Mouse (Mus musculus): ENCODE results near the gene Mrtfa. TPM values are rescaled to one million over a fixed set of nuclear protein-coding genes. Genes with fewer than 3 reads are reported as not detected.

Mrtfa gene
- polyA plus RNA-seq, 1 experiment from 2014 or later: 25.0 TPM

GRCm38 (mm10) chr15:81110315-81110714 is 80.2 kb downstream of the Mrtfa start:
- no peak for DNase-seq (ENCODE audit: low spot score)
- no peak overlapping the region for H3K27ac ChIP-seq (replicated peaks)
- WGBS: 80% methylated on average over 3 of the region's 3 CpGs

GRCm38 (mm10) chr15:81105962-81106361 is 84.6 kb downstream of the Mrtfa start:
- no peaks in the 10 kb centered on the region for H3K9me3 ChIP-seq
- H3K27ac ChIP-seq (replicated peaks): no peak overlapping the region
- 63% methylated on average over 10 of the region's 10 CpGs for WGBS
- H3K36me3 ChIP-seq (replicated peaks): no peaks in the 10 kb centered on the region
- peaks cover 46% of the 10 kb centered on the region for H3K4me1 ChIP-seq
- H3K4me3 ChIP-seq: no peak overlapping the region
- H3K27me3 ChIP-seq (replicated peaks; ENCODE audit: low read depth, poor library complexity, severe bottlenecking): no peaks in the 10 kb centered on the region
- no peak for DNase-seq (ENCODE audit: low spot score)

More at GRCm38 (mm10) chr15:81110315-81110714, 80.2 kb downstream of the Mrtfa start:
- Histone ChIP-seq H3K27me3 (replicated peaks; ENCODE audit: low read depth, poor library complexity, severe bottlenecking) (no peaks in the 10 kb centered on the region), H3K36me3 (replicated peaks) (no peaks in the 10 kb centered on the region), H3K4me3 (no peak overlapping the region), H3K4me1 (peaks cover 29% of the 10 kb centered on the region), H3K9me3 (no peaks in the 10 kb centered on the region)

GRCm38 (mm10) chr15:81104585-81105259 is 85.8 kb downstream of the Mrtfa start:
- 49% methylated on average over 13 of the region's 13 CpGs for WGBS
- Histone ChIP-seq H3K36me3 (replicated peaks) (no peaks in the 10 kb centered on the region), H3K4me1 (peaks cover 43% of the 10 kb centered on the region), H3K27ac (replicated peaks) (peak overlapping the region; percentile 44; the same call in 1 of the 2 replicates), H3K9me3 (no peaks in the 10 kb centered on the region), H3K27me3 (replicated peaks; ENCODE audit: low read depth, poor library complexity, severe bottlenecking) (no peaks in the 10 kb centered on the region), H3K4me3 (no peak overlapping the region)
- no peak for DNase-seq (ENCODE audit: low spot score)

GRCm38 (mm10) chr15:81103500-81103899 is 87.1 kb downstream of the Mrtfa start:
- no peak for DNase-seq (ENCODE audit: low spot score)
- WGBS: 90% methylated on average over 3 of the region's 3 CpGs
- Histone ChIP-seq H3K36me3 (replicated peaks) (no peaks in the 10 kb centered on the region), H3K27me3 (replicated peaks; ENCODE audit: low read depth, poor library complexity, severe bottlenecking) (no peaks in the 10 kb centered on the region), H3K9me3 (no peaks in the 10 kb centered on the region), H3K4me3 (no peak overlapping the region), H3K27ac (replicated peaks) (no peak overlapping the region), H3K4me1 (peaks cover 43% of the 10 kb centered on the region)

- 78% methylated on average over 13 of the region's 13 CpGs for WGBS
- H3K4me3 ChIP-seq: no peak overlapping the region
- peaks cover 44% of the 10 kb centered on the region for H3K4me1 ChIP-seq
These were observed 88.2 kb downstream of the Mrtfa start for GRCm38 (mm10) chr15:81102274-81102879.

GRCm38 (mm10) chr15:81101316-81101715 is 89.2 kb downstream of the Mrtfa start:
- no peaks in the 10 kb centered on the region for H3K27me3 ChIP-seq (replicated peaks; ENCODE audit: low read depth, poor library complexity, severe bottlenecking)
- no peak overlapping the region for H3K4me3 ChIP-seq
- H3K4me1 ChIP-seq: peaks cover 49% of the 10 kb centered on the region
- no peaks in the 10 kb centered on the region for H3K9me3 ChIP-seq
- DNase-seq (ENCODE audit: low spot score): no peak
- 76% methylated on average over 5 of the region's 5 CpGs for WGBS
- no peak overlapping the region for H3K27ac ChIP-seq (replicated peaks)
- no peaks in the 10 kb centered on the region for H3K36me3 ChIP-seq (replicated peaks)

More at GRCm38 (mm10) chr15:81102274-81102879, 88.2 kb downstream of the Mrtfa start:
- no peaks in the 10 kb centered on the region for H3K9me3 ChIP-seq
- no peaks in the 10 kb centered on the region for H3K36me3 ChIP-seq (replicated peaks)
- no peak overlapping the region; the same call in 1 of the 2 replicates for H3K27ac ChIP-seq (replicated peaks)
- no peak for DNase-seq (ENCODE audit: low spot score)
- H3K27me3 ChIP-seq (replicated peaks; ENCODE audit: low read depth, poor library complexity, severe bottlenecking): no peaks in the 10 kb centered on the region

- WGBS: 89% methylated on average over 11 of the region's 11 CpGs
- Histone ChIP-seq H3K4me3 (no peak overlapping the region), H3K27me3 (replicated peaks; ENCODE audit: low read depth, poor library complexity, severe bottlenecking) (no peaks in the 10 kb centered on the region), H3K36me3 (replicated peaks) (no peaks in the 10 kb centered on the region), H3K4me1 (peaks cover 28% of the 10 kb centered on the region), H3K9me3 (no peaks in the 10 kb centered on the region), H3K27ac (replicated peaks) (no peak overlapping the region)
- no peak for DNase-seq (ENCODE audit: low spot score)
These were observed 91.3 kb downstream of the Mrtfa start for GRCm38 (mm10) chr15:81099269-81099668.

GRCm38 (mm10) chr15:81098689-81099088 is 91.9 kb downstream of the Mrtfa start:
- DNase-seq (ENCODE audit: low spot score): no peak
- H3K27ac ChIP-seq (replicated peaks): no peak overlapping the region
- no peak overlapping the region for H3K4me3 ChIP-seq
- no peaks in the 10 kb centered on the region for H3K9me3 ChIP-seq
- 93% methylated on average over 3 of the region's 3 CpGs for WGBS
- no peaks in the 10 kb centered on the region for H3K27me3 ChIP-seq (replicated peaks; ENCODE audit: low read depth, poor library complexity, severe bottlenecking)
- H3K36me3 ChIP-seq (replicated peaks): no peaks in the 10 kb centered on the region
- H3K4me1 ChIP-seq: peaks cover 24% of the 10 kb centered on the region

GRCm38 (mm10) chr15:81097896-81098295 is 92.7 kb downstream of the Mrtfa start:
- Histone ChIP-seq H3K9me3 (no peaks in the 10 kb centered on the region), H3K4me3 (no peak overlapping the region), H3K27me3 (replicated peaks; ENCODE audit: low read depth, poor library complexity, severe bottlenecking) (no peaks in the 10 kb centered on the region), H3K4me1 (peaks cover 19% of the 10 kb centered on the region), H3K36me3 (replicated peaks) (no peaks in the 10 kb centered on the region), H3K27ac (replicated peaks) (no peak overlapping the region)
- no peak for DNase-seq (ENCODE audit: low spot score)
- WGBS: 88% methylated on average over 6 of the region's 6 CpGs

- Histone ChIP-seq H3K36me3 (replicated peaks) (no peaks in the 10 kb centered on the region), H3K4me1 (peaks cover 14% of the 10 kb centered on the region), H3K4me3 (no peak overlapping the region), H3K9me3 (no peaks in the 10 kb centered on the region), H3K27me3 (replicated peaks; ENCODE audit: low read depth, poor library complexity, severe bottlenecking) (no peaks in the 10 kb centered on the region), H3K27ac (replicated peaks) (no peak overlapping the region)
- WGBS: 50% methylated on average over 4 of the region's 4 CpGs
- DNase-seq (ENCODE audit: low spot score): no peak
These were observed 93.1 kb downstream of the Mrtfa start for GRCm38 (mm10) chr15:81097456-81097855.

- no peak for DNase-seq (ENCODE audit: low spot score)
- WGBS: 82% methylated on average over 7 of the region's 7 CpGs
- no peaks in the 10 kb centered on the region for H3K27me3 ChIP-seq (replicated peaks; ENCODE audit: low read depth, poor library complexity, severe bottlenecking)
- peaks cover 13% of the 10 kb centered on the region for H3K4me1 ChIP-seq
- no peaks in the 10 kb centered on the region for H3K9me3 ChIP-seq
- no peak overlapping the region for H3K27ac ChIP-seq (replicated peaks)
- no peaks in the 10 kb centered on the region for H3K36me3 ChIP-seq (replicated peaks)
- no peak overlapping the region for H3K4me3 ChIP-seq
These were observed 94.1 kb downstream of the Mrtfa start for GRCm38 (mm10) chr15:81096329-81097055.

- 93% methylated on average over 4 of the region's 4 CpGs for WGBS
- DNase-seq (ENCODE audit: low spot score): no peak
- H3K4me3 ChIP-seq: no peak overlapping the region
- H3K27ac ChIP-seq (replicated peaks): no peak overlapping the region
- H3K4me1 ChIP-seq: peaks cover 13% of the 10 kb centered on the region
- H3K27me3 ChIP-seq (replicated peaks; ENCODE audit: low read depth, poor library complexity, severe bottlenecking): no peaks in the 10 kb centered on the region
- no peaks in the 10 kb centered on the region for H3K36me3 ChIP-seq (replicated peaks)
- no peaks in the 10 kb centered on the region for H3K9me3 ChIP-seq
These were observed 97.5 kb downstream of the Mrtfa start for GRCm38 (mm10) chr15:81093032-81093431.

All from embryonic facial prominence, embryonic 10.5 days (tissue).